Mouse (Mus musculus) kidney, adult 18-20 months (tissue): Measurements from ENCODE around the gene Prr12.
A peak's percentile ranks its signal among the peaks of the same experiment; 100 is the strongest.
"Not testable (repeated sequence)": the region's sequence is repeated elsewhere in the genome, so short reads cannot be mapped to it uniquely, and the experiment has no call there.

Experiments
- DNase-seq: peaks from one replicate; pipeline ENCODE4 v3.0.0; 2021

Gene Prr12

GRCm38 (mm10) chr7:45052862-45053116 is at the start of gene Prr12:
TSS of gene Prr12 (minus strand) at chr7:45052881.
- no peak for DNase-seq

GRCm38 (mm10) chr7:45102441-45102840 is 49.8 kb upstream of the Prr12 start:
- DNase-seq: no peak

- no peak for DNase-seq
These were observed 47.4 kb upstream of the Prr12 start for GRCm38 (mm10) chr7:45100046-45100445.

GRCm38 (mm10) chr7:45098541-45099240 is 46.0 kb upstream of the Prr12 start:
- DNase-seq: no peak

GRCm38 (mm10) chr7:45097479-45097878 is 44.8 kb upstream of the Prr12 start:
- DNase-seq: peak; percentile 22

GRCm38 (mm10) chr7:45095965-45096364 is 43.3 kb upstream of the Prr12 start:
- DNase-seq: not testable (repeated sequence)

- no peak for DNase-seq
These were observed 42.7 kb upstream of the Prr12 start for GRCm38 (mm10) chr7:45095367-45095766.

GRCm38 (mm10) chr7:45094121-45094520 is 41.4 kb upstream of the Prr12 start:
- DNase-seq: no peak

GRCm38 (mm10) chr7:45093516-45093905 is 40.8 kb upstream of the Prr12 start:
- DNase-seq: no peak

- DNase-seq: no peak
These were observed 40.3 kb upstream of the Prr12 start for GRCm38 (mm10) chr7:45092828-45093515.

- DNase-seq: peak; percentile 61
These were observed 39.4 kb upstream of the Prr12 start, which contains the start of gene Rcn3 for GRCm38 (mm10) chr7:45092048-45092447. TSS of gene Rcn3 (minus strand) at chr7:45092221.

GRCm38 (mm10) chr7:45091001-45091990 is 38.6 kb upstream of the Prr12 start:
- DNase-seq: no peak

- no peak for DNase-seq
These were observed 37.7 kb upstream of the Prr12 start for GRCm38 (mm10) chr7:45090251-45090977.

- no peak for DNase-seq
These were observed 35.9 kb upstream of the Prr12 start for GRCm38 (mm10) chr7:45088597-45088996.

GRCm38 (mm10) chr7:45086084-45086483 is 33.4 kb upstream of the Prr12 start:
- no peak for DNase-seq

GRCm38 (mm10) chr7:45083300-45083890 is 30.7 kb upstream of the Prr12 start:
- DNase-seq: no peak

- peak; percentile 40 for DNase-seq
These were observed 30.0 kb upstream of the Prr12 start for GRCm38 (mm10) chr7:45082401-45083299.

GRCm38 (mm10) chr7:45081016-45081415 is 28.3 kb upstream of the Prr12 start:
- no peak for DNase-seq

GRCm38 (mm10) chr7:45079856-45080255 is 27.2 kb upstream of the Prr12 start:
- DNase-seq: peak; percentile 94

GRCm38 (mm10) chr7:45078513-45078912 is 25.8 kb upstream of the Prr12 start:
- peak; percentile 81 for DNase-seq

- DNase-seq: no peak
These were observed 25.1 kb upstream of the Prr12 start for GRCm38 (mm10) chr7:45077829-45078228.
